Mouse (Mus musculus) heart, embryonic 14.5 days (tissue): ENCODE results near the gene Casq2. TPM values are rescaled to one million over a fixed set of nuclear protein-coding genes. Genes with fewer than 3 reads are reported as not detected.

ENCODE experiments used
- ATAC-seq: fragments of 200-750 bp; cut with Nextera tagmentation; 2 replicates; pipeline ENCODE4 v1.8.0; 2017; ENCODE audit warnings: low read depth, moderate TSS enrichment; ENCODE audit not compliant: insufficient number of reproducible peaks, insufficient read depth, low FRiP score
- H3K27ac ChIP-seq, 2 experiments: fragments of 200-500 bp in 1 of 2; fragments of 300-500 bp in 1 of 2; sonication (generic) in 1 of 2; replicated peaks in 1 of 2; 2 replicates each; pipeline ENCODE4 v1.5.1; 2012 to 2014; ENCODE audit warnings: low read depth in 2 of 2, low read length in 2 of 2, control low read depth in 1 of 2, mild to moderate bottlenecking in 1 of 2, mixed read lengths in 1 of 2; ENCODE audit not compliant: control insufficient read depth in 1 of 2, insufficient read depth in 1 of 2
- H3K27me3 ChIP-seq: fragments of 300-500 bp; sonication (generic); 2 replicates; pipeline ENCODE4 v1.6.1; 2014; ENCODE audit warnings: mild to moderate bottlenecking, low read length, control low read depth; ENCODE audit not compliant: control insufficient read depth, insufficient read depth
- H3K36me3 ChIP-seq: fragments of 300-500 bp; sonication (generic); 2 replicates; pipeline ENCODE4 v1.6.1; 2014; ENCODE audit warnings: mild to moderate bottlenecking, control low read depth, low read length, mixed read lengths; ENCODE audit not compliant: control insufficient read depth, insufficient read depth
- H3K4me1 ChIP-seq, 2 experiments: fragments of 200-500 bp in 1 of 2; fragments of 300-500 bp in 1 of 2; sonication (generic) in 1 of 2; 2 replicates each; pipeline ENCODE4 v1.6.1; 2012 to 2014; ENCODE audit warnings: low read length in 2 of 2, control low read depth in 1 of 2, mixed read lengths in 1 of 2; ENCODE audit not compliant: control insufficient read depth in 2 of 2, insufficient read depth in 2 of 2
- H3K4me2 ChIP-seq: fragments of 300-500 bp; sonication (generic); 2 replicates; pipeline ENCODE4 v1.6.1; 2014; ENCODE audit warnings: mild to moderate bottlenecking, low read length
- H3K4me3 ChIP-seq, 2 experiments: fragments of 200-500 bp in 1 of 2; fragments of 300-500 bp in 1 of 2; sonication (generic) in 1 of 2; 2 replicates each; pipeline ENCODE4 v1.5.1; 2012 to 2014; ENCODE audit warnings: low read length in 2 of 2, mild to moderate bottlenecking in 2 of 2, control low read depth in 1 of 2, low read depth in 1 of 2, moderate library complexity in 1 of 2; ENCODE audit not compliant: control insufficient read depth in 1 of 2, insufficient read depth in 1 of 2
- H3K9ac ChIP-seq: fragments of 300-500 bp; sonication (generic); 2 replicates; pipeline ENCODE4 v1.6.1; 2014; ENCODE audit warnings: mild to moderate bottlenecking, low read length
- H3K9me3 ChIP-seq: fragments of 300-500 bp; sonication (generic); 2 replicates; pipeline ENCODE4 v1.6.1; 2016; ENCODE audit warnings: low read length, control low read depth; ENCODE audit not compliant: control insufficient read depth
- WGBS: fragments of 180-500 bp; shearing (Covaris S2); extraction: QIAGEN DNeasy Blood & Tissue Kit; methylation state at CpG from one replicate; pipeline ENCODE4 v1.1.7; 2014; 5-methylcytosine and 5-hydroxymethylcytosine counted together
- polyA plus RNA-seq: library from polyadenylated mRNA; unstranded; fragments of >200 nt; fragmentation: Nextera tagmentation; extraction: Ambion mirVana; gene quantifications from 2 replicates; pipeline ENCODE4 v1.2.1, GENCODE M21; 2014

Gene Casq2
- polyA plus RNA-seq, 1 experiment from 2014 or later = 433 TPM

DNA sequence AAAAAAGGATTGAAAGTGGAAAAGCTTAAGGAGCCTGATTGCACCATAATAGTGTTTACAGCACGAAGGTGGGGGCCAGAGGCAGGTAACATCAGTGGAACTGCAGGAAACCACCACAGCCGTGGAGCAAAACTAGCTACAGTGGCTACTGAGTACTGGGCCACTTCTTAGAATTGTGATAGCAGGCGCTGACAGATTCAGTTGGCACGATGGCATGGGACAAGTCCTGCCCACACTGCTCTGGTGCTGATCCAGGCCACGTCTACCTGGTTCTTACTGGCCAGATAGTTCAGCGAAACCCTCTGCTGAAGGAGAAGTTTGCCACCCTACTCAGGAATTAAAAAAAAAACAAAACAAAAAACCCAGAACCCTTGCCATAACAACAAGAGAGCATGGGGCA, 21.6 kb upstream of the Casq2 start:
- H3K4me2 ChIP-seq = no peak overlapping the region
- H3K27me3 ChIP-seq = no peaks in the 10 kb centered on the region
- H3K27ac ChIP-seq = no peak overlapping the region
- H3K9me3 ChIP-seq = no peaks in the 10 kb centered on the region
- ATAC-seq = no peak
- no peaks in the 10 kb centered on the region for H3K36me3 ChIP-seq
- 43% methylated on average over 6 of the region's 6 CpGs for WGBS
- peaks cover 27 to 56% of the 10 kb centered on the region in 2 experiments for H3K4me1 ChIP-seq
- no peak overlapping the region for H3K4me3 ChIP-seq
- H3K9ac ChIP-seq = no peak overlapping the region

- H3K9ac ChIP-seq = no peak overlapping the region
- H3K36me3 ChIP-seq = no peaks in the 10 kb centered on the region
- H3K4me3 ChIP-seq = no peak overlapping the region
- H3K4me1 ChIP-seq = peaks cover 28 to 53% of the 10 kb centered on the region in 2 experiments
- ATAC-seq = no peak
- H3K27ac ChIP-seq = no peak overlapping the region
- H3K27me3 ChIP-seq = no peaks in the 10 kb centered on the region
- no peaks in the 10 kb centered on the region for H3K9me3 ChIP-seq
- no peak overlapping the region for H3K4me2 ChIP-seq
- WGBS = 87% methylated on average over 1 of the region's 1 CpGs
Measured at GRCm38 (mm10) chr3:102067306-102067705, 18.9 kb upstream of the Casq2 start.

- H3K9me3 ChIP-seq = no peaks in the 10 kb centered on the region
- no peak for ATAC-seq
- no peaks in the 10 kb centered on the region for H3K36me3 ChIP-seq
- no peak overlapping the region for H3K9ac ChIP-seq
- 95% methylated on average over 2 of the region's 2 CpGs for WGBS
- no peak overlapping the region for H3K4me3 ChIP-seq
- H3K27ac ChIP-seq = no peak overlapping the region
- no peaks in the 10 kb centered on the region for H3K27me3 ChIP-seq
- no peak overlapping the region for H3K4me2 ChIP-seq
- peaks cover 22 to 48% of the 10 kb centered on the region in 2 experiments for H3K4me1 ChIP-seq
Measured at GRCm38 (mm10) chr3:102067861-102068260, 18.4 kb upstream of the Casq2 start.

- Histone ChIP-seq H3K36me3 (no peaks in the 10 kb centered on the region), H3K9me3 (no peaks in the 10 kb centered on the region), H3K9ac (no peak overlapping the region; the same call in 1 of the 2 replicates), H3K4me2 (peak overlapping the region; percentile 39), H3K27ac (peak overlapping the region; percentile 40 to 80), H3K4me3 (no peak overlapping the region), H3K4me1 (peaks cover 19 to 35% of the 10 kb centered on the region in 2 experiments), H3K27me3 (no peaks in the 10 kb centered on the region)
- WGBS = 18% methylated on average over 4 of the region's 4 CpGs
- ATAC-seq = peak; percentile 39; the same call in 1 of the 2 replicates
Measured at GRCm38 (mm10) chr3:102069260-102069659, 17.0 kb upstream of the Casq2 start.

- ATAC-seq = peak; percentile 59
- H3K4me1 ChIP-seq = peaks cover 16 to 30% of the 10 kb centered on the region in 2 experiments
- no peak overlapping the region for H3K4me3 ChIP-seq
- H3K27me3 ChIP-seq = no peaks in the 10 kb centered on the region
- H3K9me3 ChIP-seq = no peaks in the 10 kb centered on the region
- H3K4me2 ChIP-seq = peak overlapping the region; percentile 39
- H3K36me3 ChIP-seq = no peaks in the 10 kb centered on the region
- peak overlapping the region; percentile 40 to 80 for H3K27ac ChIP-seq
- 46% methylated on average over 5 of the region's 5 CpGs for WGBS
- no peak overlapping the region; the same call in 1 of the 2 replicates for H3K9ac ChIP-seq
Measured at GRCm38 (mm10) chr3:102069686-102070085, 16.5 kb upstream of the Casq2 start.

DNA sequence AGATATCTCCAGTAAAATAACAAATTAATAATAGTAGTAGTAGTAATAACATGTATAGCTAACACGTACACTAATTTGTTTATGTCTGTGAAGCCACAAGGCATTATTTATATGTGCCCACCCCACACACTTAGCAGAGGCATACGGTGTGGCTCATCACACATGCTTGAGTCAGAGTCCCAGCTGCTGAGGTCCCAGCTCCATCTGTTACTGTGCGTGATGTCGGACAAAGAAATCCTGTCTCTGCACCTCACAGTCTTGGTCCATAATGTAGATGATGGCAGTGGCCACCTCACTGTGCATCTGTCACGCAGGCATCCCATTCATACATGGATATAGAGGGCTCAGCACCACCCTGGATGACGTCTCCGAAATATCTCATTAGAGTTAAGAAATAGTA, 15.9 kb upstream of the Casq2 start:
- WGBS = 93% methylated on average over 7 of the region's 7 CpGs
- Histone ChIP-seq H3K4me3 (no peak overlapping the region), H3K27me3 (no peaks in the 10 kb centered on the region), H3K9me3 (no peaks in the 10 kb centered on the region), H3K4me1 (peaks cover 12 to 26% of the 10 kb centered on the region in 2 experiments), H3K9ac (no peak overlapping the region), H3K27ac (peak overlapping the region in 1 of 2 experiments; percentile 80; a peak in 1 of 4 replicates), H3K36me3 (no peaks in the 10 kb centered on the region), H3K4me2 (no peak overlapping the region)
- ATAC-seq = no peak

DNA sequence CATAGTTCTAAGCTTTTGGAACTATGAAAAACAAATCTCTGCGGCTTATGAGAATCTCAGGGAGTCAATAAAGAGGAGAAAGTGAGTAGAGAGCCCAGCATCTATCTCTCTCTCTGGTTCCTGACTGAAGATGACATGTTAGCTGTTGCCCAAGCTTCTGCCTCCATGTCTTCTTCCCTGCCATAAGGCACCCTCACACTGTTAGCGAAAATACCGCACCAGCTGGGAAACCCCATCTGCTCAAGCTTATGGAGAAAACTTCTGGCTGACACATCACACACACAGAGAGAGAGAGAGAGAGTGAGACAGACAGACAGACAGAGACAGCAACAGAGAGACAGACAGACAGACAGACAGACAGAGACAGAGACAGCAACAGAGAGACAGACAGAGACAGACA, 15.2 kb upstream of the Casq2 start:
- H3K4me3 ChIP-seq = no peak overlapping the region
- no peak overlapping the region for H3K9ac ChIP-seq
- no peaks in the 10 kb centered on the region for H3K9me3 ChIP-seq
- no peak overlapping the region for H3K27ac ChIP-seq
- H3K4me1 ChIP-seq = peaks cover 12 to 26% of the 10 kb centered on the region in 2 experiments
- H3K4me2 ChIP-seq = no peak overlapping the region
- H3K27me3 ChIP-seq = no peaks in the 10 kb centered on the region
- 96% methylated on average over 3 of the region's 3 CpGs for WGBS
- no peak for ATAC-seq
- no peaks in the 10 kb centered on the region for H3K36me3 ChIP-seq

DNA sequence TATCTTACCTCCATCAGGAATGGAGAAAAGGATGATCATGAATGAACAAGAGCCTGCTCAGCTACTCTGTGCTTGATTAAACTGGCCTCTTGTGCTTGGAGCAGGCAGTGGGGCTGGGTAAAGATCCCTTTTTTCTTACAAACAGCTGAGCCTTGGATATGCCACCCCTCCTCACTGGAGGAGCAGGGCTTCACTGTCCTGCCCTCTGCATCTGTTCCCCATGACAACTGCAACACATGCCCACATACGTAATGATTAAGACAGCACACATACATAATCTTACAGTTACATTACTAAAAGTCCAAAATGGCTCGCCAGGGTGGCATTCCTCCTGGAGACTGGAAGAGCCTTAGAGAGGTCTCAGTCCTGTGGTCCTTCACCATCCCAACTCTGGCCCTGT, 6.8 kb upstream of the Casq2 start:
- no peak for ATAC-seq
- Histone ChIP-seq H3K4me1 (peaks cover 9 to 18% of the 10 kb centered on the region in 2 experiments), H3K27me3 (no peaks in the 10 kb centered on the region), H3K9ac (no peak overlapping the region), H3K4me3 (no peak overlapping the region), H3K36me3 (no peaks in the 10 kb centered on the region), H3K9me3 (no peaks in the 10 kb centered on the region), H3K27ac (no peak overlapping the region), H3K4me2 (no peak overlapping the region)
- WGBS = 85% methylated on average over 2 of the region's 2 CpGs
